Mouse (Mus musculus): ENCODE measurements around the gene Nupr1.

Nupr1 gene

GRCm38 (mm10) chr7:126644345-126644744 lies 13.7 kb upstream of the Nupr1 start:
- DNase-seq (ENCODE audit: low read depth, low spot score), result no peak

GRCm38 (mm10) chr7:126643244-126643617 lies 12.6 kb upstream of the Nupr1 start:
- peak; percentile 71 for DNase-seq (ENCODE audit: low read depth, low spot score)

DNA sequence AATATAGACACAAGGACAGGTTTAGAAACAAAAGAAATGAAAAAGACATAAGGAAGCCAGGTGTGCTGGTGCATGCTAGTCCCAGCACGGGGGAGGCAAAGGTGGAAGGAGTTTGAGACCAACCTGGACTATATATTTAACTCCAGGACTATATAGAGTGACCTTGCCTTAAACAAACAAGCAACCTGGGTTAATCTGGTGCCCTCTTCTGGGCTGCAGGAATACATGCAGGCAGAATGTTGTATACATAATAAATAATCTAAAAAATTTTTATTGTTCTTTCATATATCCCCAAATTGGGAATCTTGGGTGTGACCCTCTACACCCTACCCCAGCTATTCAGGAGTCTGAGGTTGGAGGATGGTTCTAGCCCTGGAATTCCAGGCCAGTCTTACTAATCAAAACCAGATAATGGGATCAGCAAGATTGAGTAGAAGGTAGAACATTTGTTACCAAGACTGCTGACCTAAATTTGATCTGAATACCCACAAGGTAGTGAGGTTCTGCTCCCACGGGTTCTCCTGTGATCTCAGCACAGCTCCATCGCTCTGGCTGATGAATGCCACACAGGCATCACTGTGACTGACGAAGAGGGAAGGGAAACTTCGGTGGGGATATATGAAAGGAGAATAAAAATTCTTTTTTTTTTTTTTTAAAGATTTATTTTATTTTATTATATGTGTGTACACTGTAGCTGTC lies 12.0 kb upstream of the Nupr1 start:
- DNase-seq (ENCODE audit: low read depth, low spot score), result peak; percentile 37

DNA sequence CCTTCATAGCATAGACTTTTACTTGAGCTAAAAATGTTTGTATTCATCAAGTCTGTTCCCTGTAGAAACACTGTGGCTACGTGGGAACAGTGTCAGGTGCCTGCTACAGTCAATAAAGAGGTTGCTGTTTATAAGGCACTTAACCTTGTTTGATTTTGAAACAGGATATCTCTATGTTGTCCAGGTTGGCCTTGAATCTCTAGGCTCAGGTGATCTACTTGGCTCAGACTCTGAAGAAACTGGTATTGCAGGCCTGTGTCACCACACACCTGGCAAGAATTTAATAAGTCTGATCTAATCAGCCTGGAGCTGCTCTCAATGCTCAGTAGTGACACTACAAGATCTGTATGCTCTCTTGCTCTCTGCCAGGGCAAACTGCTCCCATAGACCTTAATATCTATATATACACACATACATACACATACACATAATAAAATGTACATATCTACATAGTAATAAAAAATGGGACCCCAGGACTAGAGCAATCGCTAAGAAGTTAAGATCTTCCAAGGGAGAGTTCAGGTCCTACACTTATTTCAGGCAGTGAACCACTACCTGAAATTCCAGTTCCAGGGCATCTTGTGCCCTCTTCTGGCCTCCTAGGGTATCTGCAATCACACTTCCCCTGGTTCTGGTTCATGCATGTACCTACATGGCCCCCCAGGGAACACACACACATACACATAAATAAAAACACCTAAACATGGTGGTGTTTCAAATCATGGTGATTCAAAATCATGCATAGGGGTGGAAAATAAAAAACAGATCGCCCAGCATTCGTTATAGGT lies 6.3 kb upstream of the Nupr1 start:
- peak; percentile 63 for DNase-seq (ENCODE audit: low read depth, low spot score)

DNA sequence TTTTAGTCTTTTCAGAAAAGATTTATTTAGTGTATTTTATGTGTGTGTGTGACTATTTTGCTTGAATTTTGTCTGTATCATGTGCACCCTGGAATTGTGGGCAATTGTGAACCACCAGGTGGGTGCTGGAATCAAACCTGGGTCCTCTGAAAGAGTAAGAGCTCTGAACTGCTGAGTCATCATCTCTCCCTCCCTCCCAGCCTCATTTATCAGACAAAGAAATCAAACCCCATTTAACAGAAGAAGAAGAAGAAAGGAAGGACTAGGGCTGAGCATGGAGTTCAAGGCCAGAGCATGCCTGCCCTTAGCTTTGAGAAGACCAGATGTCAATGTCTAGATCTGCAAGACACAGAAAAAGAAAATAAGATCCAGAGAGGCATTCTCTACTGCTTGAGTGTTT lies 4.7 kb upstream of the Nupr1 start:
- no peak for DNase-seq (ENCODE audit: low read depth, low spot score)

DNA sequence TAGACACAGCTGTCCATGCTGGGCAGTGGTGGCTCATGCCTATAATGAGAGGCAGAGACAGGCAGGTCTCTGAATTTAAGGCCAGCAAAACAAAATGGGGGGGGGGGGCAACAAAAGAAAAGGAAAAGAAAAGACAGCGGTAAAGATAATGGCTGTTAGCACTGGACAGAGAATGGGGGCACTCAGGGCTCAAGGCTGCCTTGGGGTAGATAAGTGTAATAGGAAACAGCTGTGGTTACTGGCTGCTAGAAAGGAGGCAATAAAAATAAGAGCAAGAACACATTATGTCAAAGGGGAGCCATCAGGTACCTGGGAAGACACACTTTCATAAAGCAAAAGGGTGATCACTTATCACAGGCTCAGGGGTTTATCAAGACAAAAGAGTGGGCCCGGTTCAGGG lies 1.8 kb upstream of the Nupr1 start:
- DNase-seq (ENCODE audit: low read depth, low spot score), result no peak

DNA sequence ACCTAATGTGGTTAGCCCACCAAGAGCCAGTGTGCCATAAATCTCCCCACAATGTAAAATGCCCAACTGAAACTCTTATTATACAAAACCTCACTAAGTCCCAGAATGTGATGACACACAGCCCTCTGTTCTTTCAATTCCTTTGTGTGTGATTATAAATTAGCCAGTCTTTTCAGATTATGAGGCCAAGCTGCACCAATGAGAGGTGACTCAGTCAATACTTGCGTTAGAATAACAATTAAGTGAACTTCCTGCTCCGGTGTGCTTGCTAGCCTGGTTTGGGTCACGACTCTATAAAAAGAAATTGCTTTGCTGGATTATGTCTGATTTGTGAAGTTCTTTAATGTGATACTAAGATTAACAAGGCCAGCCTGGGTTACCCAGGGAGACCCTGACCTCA lies 746 bp downstream of the Nupr1 start:
- DNase-seq (ENCODE audit: low read depth, low spot score), result no peak

DNA sequence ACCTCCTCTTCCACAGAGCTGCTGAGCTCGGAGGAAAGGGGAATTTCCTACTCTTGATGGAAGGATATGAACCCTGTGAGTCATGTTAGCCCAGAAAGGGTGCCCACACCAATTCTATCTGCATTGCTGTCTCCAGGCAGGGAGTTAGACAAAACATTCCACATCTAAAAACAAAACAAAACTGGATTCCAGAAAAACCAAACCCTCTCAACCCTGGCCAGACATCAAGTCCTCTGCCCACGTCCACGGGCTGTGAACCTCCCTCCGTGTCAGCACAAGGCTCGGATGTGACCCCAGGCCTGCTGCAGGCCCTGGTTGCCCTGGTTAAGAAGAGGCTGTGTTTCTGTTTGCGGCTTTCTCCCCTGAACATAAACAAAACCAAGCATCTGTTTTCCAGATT lies 2.5 kb downstream of the Nupr1 start:
- DNase-seq (ENCODE audit: low read depth, low spot score), result no peak

DNA sequence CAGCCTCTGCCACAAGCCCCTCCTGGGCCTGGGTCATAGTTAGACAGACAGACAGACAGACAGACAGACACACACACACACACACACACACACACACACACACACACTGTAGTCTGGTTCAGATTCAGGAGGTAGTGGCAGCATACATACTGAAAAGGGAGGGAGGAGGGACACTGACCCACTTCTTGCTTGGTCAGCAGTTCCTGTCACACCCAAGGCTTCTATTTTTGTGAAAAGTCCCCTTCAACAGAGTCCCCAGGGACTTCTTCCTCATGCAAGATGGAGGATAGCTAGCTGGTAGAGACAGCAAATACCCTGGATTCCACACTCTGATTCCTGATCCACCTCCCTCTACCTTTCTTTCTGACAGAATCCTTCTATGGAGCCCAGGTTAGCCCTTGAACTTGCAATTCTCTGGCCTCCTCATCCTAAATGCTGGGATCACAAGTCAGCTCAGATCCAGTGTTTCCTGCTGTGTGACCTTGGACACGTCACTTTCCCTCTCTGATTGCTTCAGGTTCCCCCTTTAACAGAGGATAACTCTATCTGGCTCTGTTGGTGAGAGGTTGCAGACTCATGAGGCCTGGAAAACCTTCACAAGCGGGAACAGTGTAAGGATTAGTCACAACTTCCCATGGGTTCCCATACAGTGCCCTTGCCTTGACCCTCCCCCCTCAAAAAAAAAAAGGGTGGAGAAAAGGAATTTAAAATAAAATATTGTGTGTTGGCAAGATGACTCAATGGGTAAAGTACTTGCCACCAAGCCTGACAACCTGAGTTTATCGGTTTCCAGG lies 4.7 kb downstream of the Nupr1 start:
- no peak for DNase-seq (ENCODE audit: low read depth, low spot score)

DNA sequence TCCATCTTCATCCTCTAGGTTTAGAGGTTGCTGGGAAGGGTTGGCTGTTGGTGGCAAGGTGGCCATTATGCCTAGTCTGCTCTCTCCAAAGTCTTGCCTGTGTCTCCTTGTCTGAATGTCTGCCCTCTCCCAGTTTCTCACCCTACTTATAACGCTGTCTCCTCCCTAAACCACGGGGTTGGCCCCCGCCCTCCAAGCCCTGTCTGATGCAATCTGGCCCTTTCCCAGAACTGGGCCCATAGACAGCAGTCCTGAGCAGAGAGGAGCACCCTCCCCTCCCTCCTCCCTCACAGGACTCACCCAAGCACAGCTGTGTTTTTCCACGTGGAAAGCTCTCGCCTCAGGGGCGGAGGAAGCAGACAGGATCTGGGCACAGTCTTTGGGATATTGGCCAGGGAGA lies 5.3 kb downstream of the Nupr1 start:
- no peak for DNase-seq (ENCODE audit: low read depth, low spot score)

GRCm38 (mm10) chr7:126624774-126625173 lies 5.9 kb downstream of the Nupr1 start:
- no peak for DNase-seq (ENCODE audit: low read depth, low spot score)

DNA sequence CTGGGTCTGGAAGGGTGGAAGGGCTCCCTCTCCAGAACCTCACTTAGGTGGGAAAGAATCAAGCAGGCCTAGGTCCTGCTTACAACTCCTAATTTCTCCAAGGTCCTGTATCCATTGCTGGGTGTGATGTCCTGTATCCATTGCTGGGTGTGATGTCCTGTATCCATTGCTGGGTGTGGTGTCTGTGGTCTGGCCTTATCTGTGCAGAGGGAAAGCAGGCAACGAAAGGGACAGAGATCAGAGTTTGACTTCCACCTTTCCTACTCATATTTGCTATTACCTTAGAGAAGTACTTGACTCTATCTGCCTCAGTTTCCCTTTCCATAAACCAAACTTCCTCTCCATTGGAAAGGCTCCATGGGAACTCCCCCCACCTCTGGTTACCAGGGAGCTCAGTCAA lies 7.3 kb downstream of the Nupr1 start:
- DNase-seq (ENCODE audit: low read depth, low spot score), result no peak

DNA sequence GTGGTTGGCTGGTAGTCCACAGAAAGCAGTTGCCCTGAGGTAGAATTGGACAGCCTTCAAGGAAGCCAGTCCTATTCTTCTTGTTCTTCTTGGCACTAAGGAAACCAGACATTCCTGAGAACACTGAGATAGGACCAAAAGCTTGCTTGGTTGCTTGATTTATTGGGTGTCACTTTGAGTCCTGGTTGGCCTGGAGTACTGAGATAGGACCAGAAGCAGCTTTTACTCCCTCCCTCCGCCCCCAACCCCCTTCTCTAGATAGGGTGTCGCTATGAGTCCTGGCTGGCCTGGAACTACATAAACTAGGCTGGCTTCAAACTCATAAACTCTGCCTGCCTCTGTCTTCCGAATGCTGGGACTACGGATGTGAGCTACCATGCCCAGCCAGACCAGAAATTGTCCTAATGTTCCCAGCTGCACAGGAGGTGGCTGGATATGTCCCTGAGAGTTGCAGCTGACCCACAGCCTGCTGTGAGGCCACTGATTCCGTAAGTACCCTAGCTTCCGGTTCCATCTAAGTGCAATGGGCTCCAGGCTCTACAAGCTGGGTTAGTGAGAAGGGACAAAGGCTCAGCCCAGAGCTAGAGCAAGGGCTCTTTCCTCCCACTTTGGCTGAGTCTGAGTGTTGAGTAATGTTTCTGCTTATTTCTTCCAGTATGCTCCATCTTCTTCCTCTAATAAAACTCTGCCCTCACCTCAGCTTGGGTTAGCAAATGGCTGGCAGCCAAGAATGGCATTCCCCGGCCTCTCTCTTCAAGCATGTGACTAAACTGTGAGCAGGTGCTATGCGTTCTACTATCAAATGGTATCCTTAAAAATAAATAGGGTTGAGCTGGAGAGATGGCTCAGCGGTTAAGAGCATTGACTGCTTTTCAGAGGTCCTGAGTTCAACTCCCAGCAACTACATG lies 9.0 kb downstream of the Nupr1 start:
- DNase-seq (ENCODE audit: low read depth, low spot score), result no peak

- DNase-seq (ENCODE audit: low read depth, low spot score), result peak; percentile 28
Observed at GRCm38 (mm10) chr7:126619559-126620275, 10.9 kb downstream of the Nupr1 start.

DNA sequence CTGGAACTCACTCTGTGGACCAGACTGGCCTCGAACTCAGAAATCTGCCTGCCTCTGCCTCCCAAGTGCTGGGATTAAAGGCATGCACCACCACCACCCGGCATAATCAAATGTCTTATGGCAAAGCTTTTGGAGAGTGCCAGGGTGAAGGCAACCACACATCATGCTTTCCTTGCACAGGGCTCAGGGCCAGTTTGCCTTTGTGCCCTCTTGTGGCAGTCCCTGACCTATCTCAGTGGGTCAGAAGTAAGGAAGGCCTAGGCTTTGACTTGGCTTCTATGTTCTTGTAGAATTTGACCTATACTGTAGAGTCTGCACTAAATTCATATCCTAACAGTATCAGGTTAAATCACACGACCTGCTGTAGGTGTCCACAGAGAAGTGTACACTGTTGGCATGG lies 14.0 kb downstream of the Nupr1 start:
- peak; percentile 7 for DNase-seq (ENCODE audit: low read depth, low spot score)

- peak; percentile 25 for DNase-seq (ENCODE audit: low read depth, low spot score)
Observed at GRCm38 (mm10) chr7:126612736-126613135, 17.9 kb downstream of the Nupr1 start.

DNA sequence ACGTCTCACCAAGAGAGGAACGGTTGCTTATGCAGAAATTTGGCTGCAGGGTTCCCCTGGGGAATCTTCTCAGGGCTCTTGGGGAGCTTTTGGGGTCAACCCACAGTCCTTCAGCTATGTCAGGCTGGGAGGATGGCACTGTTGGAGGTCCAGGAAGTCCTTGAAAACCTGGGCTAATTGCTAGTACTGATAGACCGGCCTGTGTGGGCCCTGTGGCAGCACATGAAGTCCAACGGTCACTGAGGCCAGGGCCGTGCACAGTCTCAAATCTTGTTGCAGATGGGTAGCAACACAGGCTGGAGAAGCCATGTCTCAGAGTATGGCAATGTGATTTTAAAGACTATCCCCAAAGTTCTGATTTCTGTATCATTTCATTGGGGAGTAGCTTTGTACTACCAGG lies 22.9 kb downstream of the Nupr1 start:
- DNase-seq (ENCODE audit: low read depth, low spot score), result no peak

DNA sequence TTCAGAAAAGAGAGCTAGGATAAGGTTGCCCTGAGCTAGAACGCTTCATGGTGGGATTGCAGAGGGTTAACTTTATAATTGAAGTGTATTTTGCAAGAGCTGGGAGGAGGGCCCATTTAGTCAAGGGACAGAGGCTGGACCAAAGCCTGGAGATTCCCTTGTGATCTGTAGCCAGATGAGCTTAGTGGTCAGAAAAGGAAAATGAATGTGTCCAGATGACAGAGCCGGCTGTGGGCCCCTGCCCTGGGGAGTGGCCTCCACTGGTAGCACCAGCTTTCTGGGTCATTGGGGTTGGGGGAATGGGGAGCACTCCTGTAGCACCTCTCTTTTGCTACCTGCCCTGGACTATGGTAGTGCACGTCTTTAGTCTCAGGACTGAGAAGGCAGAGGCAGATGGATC lies 23.6 kb downstream of the Nupr1 start:
- DNase-seq (ENCODE audit: low read depth, low spot score), result no peak

GRCm38 (mm10) chr7:126606611-126607010 lies 24.1 kb downstream of the Nupr1 start:
- no peak for DNase-seq (ENCODE audit: low read depth, low spot score)

DNA sequence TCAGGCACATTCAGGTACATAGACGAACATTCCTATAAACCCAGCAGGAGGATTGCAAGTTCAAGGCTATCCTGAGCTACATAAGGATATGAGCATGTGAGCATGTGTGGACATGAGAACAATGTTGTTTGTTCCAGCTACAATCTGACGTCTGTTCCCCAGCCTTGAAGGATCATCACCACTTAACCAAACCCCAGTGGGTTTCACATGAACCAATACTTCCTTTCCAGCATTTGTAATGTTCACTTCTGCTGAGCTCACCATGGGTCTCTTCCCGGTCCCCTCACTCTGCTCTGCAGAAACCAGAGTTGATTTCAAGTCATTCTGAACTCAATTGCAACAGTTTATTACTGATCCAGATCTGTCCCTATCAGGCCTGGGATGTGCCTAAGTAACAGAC lies 28.0 kb downstream of the Nupr1 start:
- DNase-seq (ENCODE audit: low read depth, low spot score), result no peak

GRCm38 (mm10) chr7:126601896-126602295 lies 28.8 kb downstream of the Nupr1 start:
- peak; percentile 13 for DNase-seq (ENCODE audit: low read depth, low spot score)

Measured in A20 (cell line).